8 mouse cellular contexts compared by ENCODE assay signal in genomic region chr9:41583711-41584329, GRCm38 (mm10).
DNase-seq lines count a peak whose midpoint lies in the region; ATAC-seq lines count a peak whose summit lies in the region.

No protein-coding gene starts in this region.

- H3K36me3 ChIP-seq in embryonic facial prominence, embryonic 15.5 days, result peaks cover 10% of the 10 kb centered on the region
- H3K36me3 ChIP-seq in limb, embryonic 10.5 days, result peaks cover 34% of the 10 kb centered on the region

- H3K9me3 ChIP-seq in embryonic facial prominence, embryonic 15.5 days (replicated peaks), result no peaks in the 10 kb centered on the region
- no peaks in the 10 kb centered on the region for H3K9me3 ChIP-seq in limb, embryonic 10.5 days (replicated peaks)

- no peak for ATAC-seq in embryonic facial prominence, embryonic 15.5 days (ENCODE audit: insufficient number of reproducible peaks, low FRiP score, low TSS enrichment, low read depth)
- no peak for ATAC-seq in megakaryocyte progenitor cell, adult 5-6 weeks (replicated peaks; ENCODE audit: poor library complexity)

- WGBS in embryonic facial prominence, embryonic 15.5 days, result 6% methylated on average over 8 of the region's 8 CpGs
- WGBS in limb, embryonic 10.5 days, result 45% methylated on average over 8 of the region's 8 CpGs

- H3K9ac ChIP-seq in embryonic facial prominence, embryonic 15.5 days, result peak overlapping the region; percentile 55

- H3K27ac ChIP-seq in embryonic facial prominence, embryonic 15.5 days (replicated peaks), result peak overlapping the region; percentile 98
- peak overlapping the region; percentile 98 for H3K27ac ChIP-seq in limb, embryonic 10.5 days

- H3K4me1 ChIP-seq in embryonic facial prominence, embryonic 15.5 days, result peaks cover 36% of the 10 kb centered on the region
- peaks cover 23% of the 10 kb centered on the region for H3K4me1 ChIP-seq in limb, embryonic 10.5 days

- peak; percentile 89 for DNase-seq in heart, adult 11 months
- DNase-seq in heart, postnatal 36 days, result no peak
- DNase-seq in A20 (ENCODE audit: low read depth, low spot score), result peak; percentile 1
- peak; percentile 47 for DNase-seq in limb, embryonic 10.5 days (ENCODE audit: low spot score)
- DNase-seq in retina, postnatal 1 day, result peak; percentile 59
- no peak for DNase-seq in adrenal gland, adult 8-10 months

- intact Hi-C loops in heart, postnatal 36 days (cut with DNase I), result loop anchor here (5.0 kb wide), 2 partner anchors 153 to 308 kb away; no protein-coding TSS in a partner anchor

- peak overlapping the region; percentile 56 for H3K4me3 ChIP-seq in embryonic facial prominence, embryonic 15.5 days (replicated peaks)
- H3K4me3 ChIP-seq in limb, embryonic 10.5 days, result peak overlapping the region; percentile 74

- H3K4me2 ChIP-seq in embryonic facial prominence, embryonic 15.5 days (replicated peaks), result peak overlapping the region; percentile 53

- no peaks in the 10 kb centered on the region for H3K27me3 ChIP-seq in embryonic facial prominence, embryonic 15.5 days
- H3K27me3 ChIP-seq in limb, embryonic 10.5 days (ENCODE audit: low read depth, poor library complexity, severe bottlenecking), result no peaks in the 10 kb centered on the region

Comparison
In these comparisons a context has a peak if more than half of its experiments do, and no peak if none do; other contexts are left out.
1. DNase-seq: peak in heart, adult 11 months (single experiment), A20 (single experiment), limb, embryonic 10.5 days (single experiment) and retina, postnatal 1 day (single experiment); none in heart, postnatal 36 days (0 of 2) and adrenal gland, adult 8-10 months (single experiment).